9 mouse cellular contexts compared by ENCODE assay signal in genomic region chr16:92301989-92302388, GRCm38 (mm10). TPM values are rescaled to one million over a fixed set of nuclear protein-coding genes. Genes with fewer than 3 reads are reported as not detected.
DNase-seq lines count a peak whose midpoint lies in the region; ATAC-seq lines count a peak whose summit lies in the region.
"Had no signal": no experiment of that assay in that cellular context is flagged by ENCODE, and none has a peak within 500 bp of the region (broad histone marks: within the 10 kb centered on the region; RNA-seq: fewer than 3 reads in every experiment).

No protein-coding gene starts in this region.

- 32% methylated on average over 5 of the region's 5 CpGs for WGBS in forebrain, embryonic 11.5 days
- WGBS in hindbrain, embryonic 16.5 days, result 30% methylated on average over 5 of the region's 5 CpGs
- WGBS in midbrain, embryonic 11.5 days, result 38% methylated on average over 5 of the region's 5 CpGs

- H3K27me3 ChIP-seq in forebrain, embryonic 11.5 days (ENCODE audit: control insufficient read depth, insufficient read depth, low read length), result no peaks in the 10 kb centered on the region
- no peaks in the 10 kb centered on the region for H3K27me3 ChIP-seq in hindbrain, embryonic 16.5 days (replicated peaks; ENCODE audit: control insufficient read depth, insufficient read depth, low read length)
- no peaks in the 10 kb centered on the region for H3K27me3 ChIP-seq in midbrain, embryonic 11.5 days (ENCODE audit: control insufficient read depth, insufficient read depth, low read length)

- no peaks in the 10 kb centered on the region; the same call in 1 of the 2 replicates for H3K36me3 ChIP-seq in forebrain, embryonic 11.5 days (ENCODE audit: control insufficient read depth, insufficient read depth, low read length)
- H3K36me3 ChIP-seq in hindbrain, embryonic 16.5 days (ENCODE audit: control insufficient read depth, insufficient read depth, low read length), result peaks cover 11% of the 10 kb centered on the region; the same call in 1 of the 2 replicates
- H3K36me3 ChIP-seq in midbrain, embryonic 11.5 days (ENCODE audit: control insufficient read depth, insufficient read depth, low read length), result peaks cover under 1% of the 10 kb centered on the region

- H3K27ac ChIP-seq in forebrain, embryonic 11.5 days (ENCODE audit: low read depth, low read length), result no peak overlapping the region
- peak overlapping the region; percentile 65 for H3K27ac ChIP-seq in hindbrain, embryonic 16.5 days (ENCODE audit: low read depth, low read length)
- no peak overlapping the region for H3K27ac ChIP-seq in midbrain, embryonic 11.5 days (ENCODE audit: low read depth, low read length)

- H3K4me1 ChIP-seq in forebrain, embryonic 11.5 days (replicated peaks; ENCODE audit: control insufficient read depth, insufficient read depth, low read length), result peaks cover 2% of the 10 kb centered on the region; the same call in 1 of the 2 replicates
- peaks cover 19% of the 10 kb centered on the region for H3K4me1 ChIP-seq in hindbrain, embryonic 16.5 days (ENCODE audit: control insufficient read depth, insufficient read depth, low read depth, low read length)
- peaks cover 15% of the 10 kb centered on the region for H3K4me1 ChIP-seq in midbrain, embryonic 11.5 days (ENCODE audit: control insufficient read depth, insufficient read depth, low read length)

- peak overlapping the region; percentile 65 for H3K9ac ChIP-seq in forebrain, embryonic 11.5 days (ENCODE audit: low read length)
- H3K9ac ChIP-seq in hindbrain, embryonic 16.5 days (ENCODE audit: low read depth, low read length), result peak overlapping the region; percentile 79
- H3K9ac ChIP-seq in midbrain, embryonic 11.5 days (ENCODE audit: low read length), result peak overlapping the region; percentile 75

- DNase-seq in cerebellum, postnatal 10 days, result peak; percentile 62 to 64
- no peak for DNase-seq in cerebellum, adult 9-11 months
- DNase-seq in 416B (ENCODE audit: low read depth), result peak; percentile 45
- DNase-seq in forebrain, embryonic 11.5 days (ENCODE audit: low spot score), result no peak
- peak; percentile 87 for DNase-seq in midbrain, embryonic 11.5 days (ENCODE audit: low spot score, missing footprints)
- DNase-seq in yolk sac, embryonic 10.5 days (ENCODE audit: low spot score), result no peak
- DNase-seq in spleen, postnatal 10 days (ENCODE audit: low spot score in 2 of 2), result no peak

- no peaks in the 10 kb centered on the region for H3K9me3 ChIP-seq in forebrain, embryonic 11.5 days (ENCODE audit: control insufficient read depth, low read length)
- no peaks in the 10 kb centered on the region for H3K9me3 ChIP-seq in hindbrain, embryonic 16.5 days (ENCODE audit: control insufficient read depth, low read length)
- H3K9me3 ChIP-seq in midbrain, embryonic 11.5 days (ENCODE audit: control insufficient read depth, low read length), result no peaks in the 10 kb centered on the region

- H3K4me2 ChIP-seq in forebrain, embryonic 11.5 days (ENCODE audit: low read depth, low read length, severe bottlenecking), result peak overlapping the region; percentile 89
- H3K4me2 ChIP-seq in hindbrain, embryonic 16.5 days (ENCODE audit: low read length), result peak overlapping the region; percentile 78
- H3K4me2 ChIP-seq in midbrain, embryonic 11.5 days, result peak overlapping the region; percentile 73

- ATAC-seq in forebrain, embryonic 11.5 days (replicated peaks; ENCODE audit: low FRiP score), result 0 out of 2 replicates have a peak, but pooled peaks have one; percentile 10
- ATAC-seq in hindbrain, embryonic 16.5 days, result no peak
- no peak for ATAC-seq in midbrain, embryonic 11.5 days (ENCODE audit: low FRiP score)

- H3K4me3 ChIP-seq in forebrain, embryonic 11.5 days (ENCODE audit: low read depth, low read length), result peak overlapping the region; percentile 49
- H3K4me3 ChIP-seq in hindbrain, embryonic 16.5 days (ENCODE audit: low read length), result peak overlapping the region; percentile 65
- H3K4me3 ChIP-seq in midbrain, embryonic 11.5 days (ENCODE audit: low read depth, low read length), result peak overlapping the region; percentile 57

RNA-seq across cellular contexts. Expression of gene Smim11, which starts 0.9 kb away (rescaled TPM):
- 115 and 123 TPM in 2 replicates for polyA plus RNA-seq in forebrain, embryonic 11.5 days (2014; fragmentation: Nextera tagmentation; extraction: Ambion mirVana)
- polyA plus RNA-seq in hindbrain, embryonic 16.5 days (2015; fragmentation: Nextera tagmentation; extraction: Ambion mirVana), result 55.4 and 57.7 TPM in 2 replicates
- 137 and 143 TPM in 2 replicates for polyA plus RNA-seq in midbrain, embryonic 11.5 days (2014; fragmentation: Nextera tagmentation; extraction: Ambion mirVana)

RNA-seq across cellular contexts. Expression of gene Kcne2, which starts 9.8 kb away (rescaled TPM):
- 0.45 TPM in 1 of 2 replicates, not detected in the other for polyA plus RNA-seq in forebrain, embryonic 11.5 days (2014; fragmentation: Nextera tagmentation; extraction: Ambion mirVana)
- 35.1 and 37.2 TPM in 2 replicates for polyA plus RNA-seq in hindbrain, embryonic 16.5 days (2015; fragmentation: Nextera tagmentation; extraction: Ambion mirVana)
- polyA plus RNA-seq in midbrain, embryonic 11.5 days (2014; fragmentation: Nextera tagmentation; extraction: Ambion mirVana), result 0.12 and 0.14 TPM in 2 replicates
- polyA plus RNA-seq: large intestine, adult 2 months had no signal

RNA-seq across cellular contexts. Expression of gene Fam243, which starts 19.3 kb away (rescaled TPM):
- not detected in 2 replicates for polyA plus RNA-seq in forebrain, embryonic 11.5 days (2014; fragmentation: Nextera tagmentation; extraction: Ambion mirVana)
- not detected in 2 replicates for polyA plus RNA-seq in hindbrain, embryonic 16.5 days (2015; fragmentation: Nextera tagmentation; extraction: Ambion mirVana)
- polyA plus RNA-seq in midbrain, embryonic 11.5 days (2014; fragmentation: Nextera tagmentation; extraction: Ambion mirVana), result 0.08 TPM in 1 of 2 replicates, not detected in the other
- polyA plus RNA-seq: large intestine, adult 2 months had no signal

RNA-seq across cellular contexts. Expression of gene Kcne1, which starts 57.3 kb away (rescaled TPM):
- polyA plus RNA-seq in forebrain, embryonic 11.5 days (2014; fragmentation: Nextera tagmentation; extraction: Ambion mirVana), result 0.29 TPM in 1 of 2 replicates, not detected in the other
- 0.19 and 0.28 TPM in 2 replicates for polyA plus RNA-seq in hindbrain, embryonic 16.5 days (2015; fragmentation: Nextera tagmentation; extraction: Ambion mirVana)
- 0.16 TPM in 1 of 2 replicates, not detected in the other for polyA plus RNA-seq in midbrain, embryonic 11.5 days (2014; fragmentation: Nextera tagmentation; extraction: Ambion mirVana)
- polyA plus RNA-seq: large intestine, adult 2 months had no signal

Comparison
In these comparisons a context has a peak if more than half of its experiments do, and no peak if none do; other contexts are left out.
1. DNase-seq: peak in cerebellum, postnatal 10 days (2 of 2), 416B (single experiment) and midbrain, embryonic 11.5 days (single experiment); none in cerebellum, adult 9-11 months (single experiment), forebrain, embryonic 11.5 days (single experiment), yolk sac, embryonic 10.5 days (single experiment) and spleen, postnatal 10 days (0 of 2).
2. RNA of gene Kcne2, which starts 9.8 kb away (polyA plus RNA-seq): 35.1 to 37.2 TPM in hindbrain, embryonic 16.5 days; 0.45 TPM in forebrain, embryonic 11.5 days and 0.12 to 0.14 TPM in midbrain, embryonic 11.5 days; every median in the first group is over 10 times any median in the second.
3. Peak in every context shown above with its lines, with median percentiles within 50 percentile points of each other: H3K4me2 ChIP-seq, H3K4me3 ChIP-seq and H3K9ac ChIP-seq.